Mouse (Mus musculus) intestine, embryonic 15.5 days (tissue): Measurements from ENCODE around the gene Kcnn4. TPM values are rescaled to one million over a fixed set of nuclear protein-coding genes. Genes with fewer than 3 reads are reported as not detected.
A peak's percentile ranks its signal among the peaks of the same experiment; 100 is the strongest.

Experiments used
- ATAC-seq: fragments of 200-750 bp; cut with Nextera tagmentation; 2 replicates; pipeline ENCODE4 v1.8.0; 2017; ENCODE audit warnings: moderate TSS enrichment, moderate library complexity
- H3K27ac ChIP-seq: fragments of 300-500 bp; sonication (generic); 2 replicates; pipeline ENCODE4 v1.5.1; 2015; ENCODE audit warnings: mild to moderate bottlenecking, inconsistent platforms
- H3K27me3 ChIP-seq: fragments of 300-500 bp; sonication (generic); replicated peaks from 2 replicates; pipeline ENCODE4 v1.6.1; 2015; ENCODE audit warnings: inconsistent platforms
- H3K36me3 ChIP-seq: fragments of 300-500 bp; sonication (generic); 2 replicates; pipeline ENCODE4 v1.6.1; 2015; ENCODE audit warnings: inconsistent platforms
- H3K4me1 ChIP-seq: fragments of 300-500 bp; sonication (generic); replicated peaks from 2 replicates; pipeline ENCODE4 v1.6.1; 2015; ENCODE audit warnings: inconsistent platforms
- H3K4me2 ChIP-seq: fragments of 300-500 bp; sonication (generic); replicated peaks from 2 replicates; pipeline ENCODE4 v1.6.1; 2015; ENCODE audit warnings: mild to moderate bottlenecking, inconsistent platforms
- H3K4me3 ChIP-seq: fragments of 300-500 bp; sonication (generic); replicated peaks from 2 replicates; pipeline ENCODE4 v1.5.1; 2015; ENCODE audit warnings: inconsistent platforms
- H3K9ac ChIP-seq: fragments of 300-500 bp; sonication (generic); 2 replicates; pipeline ENCODE4 v1.6.1; 2015; ENCODE audit warnings: inconsistent platforms
- H3K9me3 ChIP-seq: fragments of 300-500 bp; sonication (generic); 2 replicates; pipeline ENCODE4 v1.6.1; 2016; ENCODE audit warnings: inconsistent platforms
- WGBS: fragments of 180-500 bp; shearing (Covaris S2); methylation state at CpG from one replicate; pipeline ENCODE4 v1.1.7; 2015; 5-methylcytosine and 5-hydroxymethylcytosine counted together
- polyA plus RNA-seq: library from polyadenylated mRNA; unstranded; fragments of >200 nt; fragmentation: Nextera tagmentation; extraction: Ambion mirVana; gene quantifications from 2 replicates; pipeline ENCODE4 v1.2.1, GENCODE M21; 2015

Gene Kcnn4
- polyA plus RNA-seq, 1 experiment from 2014 or later = 2.7 TPM

GRCm38 (mm10) chr7:24348896-24349295, 21.2 kb upstream of the Kcnn4 start, which contains the start of gene Lypd5:
Lypd5 (plus strand) TSS chr7:24349196.
- WGBS = 30% methylated on average over 6 of the region's 6 CpGs

GRCm38 (mm10) chr7:24355646-24356045, 14.4 kb upstream of the Kcnn4 start:
- WGBS = 83% methylated on average over 6 of the region's 6 CpGs
- H3K9me3 ChIP-seq = no peaks in the 10 kb centered on the region
- ATAC-seq = no peak

More at GRCm38 (mm10) chr7:24348896-24349295, 21.2 kb upstream of the Kcnn4 start, which contains the start of gene Lypd5:
- Histone ChIP-seq H3K4me2 (no peak within 1 kb of the TSS), H3K9ac (no peak within 1 kb of the TSS), H3K4me3 (no peak within 1 kb of the TSS), H3K36me3 (no peaks in the 10 kb centered on the region), H3K27me3 (no peaks in the 10 kb centered on the region), H3K9me3 (no peaks in the 10 kb centered on the region), H3K4me1 (no peaks in the 10 kb centered on the region), H3K27ac (no peak within 1 kb of the TSS)
- ATAC-seq = no peak

GRCm38 (mm10) chr7:24356081-24356480, 14.0 kb upstream of the Kcnn4 start:
- H3K9me3 ChIP-seq = no peaks in the 10 kb centered on the region
- H3K4me1 ChIP-seq = no peaks in the 10 kb centered on the region
- no peak overlapping the region for H3K4me3 ChIP-seq
- 76% methylated on average over 10 of the region's 10 CpGs for WGBS
- no peaks in the 10 kb centered on the region for H3K36me3 ChIP-seq
- H3K27me3 ChIP-seq = 0 out of 2 replicates have a peak, but pooled peaks cover 2% of the 10 kb centered on the region
- ATAC-seq = no peak
- no peak overlapping the region for H3K4me2 ChIP-seq
- no peak overlapping the region for H3K9ac ChIP-seq
- H3K27ac ChIP-seq = no peak overlapping the region

More at GRCm38 (mm10) chr7:24355646-24356045, 14.4 kb upstream of the Kcnn4 start:
- Histone ChIP-seq H3K27ac (no peak overlapping the region), H3K36me3 (no peaks in the 10 kb centered on the region), H3K4me1 (no peaks in the 10 kb centered on the region), H3K4me3 (no peak overlapping the region), H3K9ac (no peak overlapping the region), H3K27me3 (0 out of 2 replicates have a peak, but pooled peaks cover 2% of the 10 kb centered on the region), H3K4me2 (no peak overlapping the region)

DNA sequence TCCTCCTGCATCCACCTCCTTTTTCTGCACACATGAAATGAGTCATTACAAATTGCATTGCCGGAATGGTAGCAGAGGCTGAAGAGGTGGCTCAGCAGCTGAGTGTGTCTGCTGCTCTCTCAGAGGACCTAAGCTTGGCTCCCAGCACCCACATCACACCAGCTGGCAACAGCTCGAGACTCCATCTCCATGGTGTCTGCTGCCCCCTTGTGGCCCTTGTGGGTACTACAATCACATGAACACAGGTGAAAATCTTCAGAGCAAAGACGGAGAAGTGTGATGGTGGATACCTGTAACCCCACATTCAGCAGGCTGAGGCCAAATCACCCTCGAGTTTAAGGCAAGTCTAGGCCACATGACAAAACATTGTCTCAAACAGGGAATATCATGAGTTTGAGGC, 12.2 kb upstream of the Kcnn4 start:
- no peak overlapping the region for H3K27ac ChIP-seq
- WGBS = 56% methylated on average over 4 of the region's 4 CpGs
- no peak for ATAC-seq
- H3K36me3 ChIP-seq = no peaks in the 10 kb centered on the region
- H3K4me3 ChIP-seq = no peak overlapping the region
- 0 out of 2 replicates have a peak, but pooled peaks cover 2% of the 10 kb centered on the region for H3K27me3 ChIP-seq
- H3K9me3 ChIP-seq = no peaks in the 10 kb centered on the region
- H3K4me2 ChIP-seq = no peak overlapping the region
- no peak overlapping the region for H3K9ac ChIP-seq
- H3K4me1 ChIP-seq = no peaks in the 10 kb centered on the region

GRCm38 (mm10) chr7:24359269-24359668, 10.8 kb upstream of the Kcnn4 start:
- H3K27me3 ChIP-seq = 0 out of 2 replicates have a peak, but pooled peaks cover 2% of the 10 kb centered on the region
- H3K36me3 ChIP-seq = no peaks in the 10 kb centered on the region
- H3K9ac ChIP-seq = no peak overlapping the region
- H3K4me2 ChIP-seq = no peak overlapping the region
- WGBS = 20% methylated on average over 9 of the region's 9 CpGs
- no peak overlapping the region for H3K27ac ChIP-seq
- no peak overlapping the region for H3K4me3 ChIP-seq
- no peaks in the 10 kb centered on the region for H3K9me3 ChIP-seq
- ATAC-seq = no peak
- H3K4me1 ChIP-seq = no peaks in the 10 kb centered on the region

- Histone ChIP-seq H3K9ac (no peak overlapping the region), H3K4me1 (no peaks in the 10 kb centered on the region), H3K27ac (no peak overlapping the region), H3K36me3 (no peaks in the 10 kb centered on the region), H3K27me3 (0 out of 2 replicates have a peak, but pooled peaks cover 1% of the 10 kb centered on the region), H3K9me3 (no peaks in the 10 kb centered on the region), H3K4me2 (no peak overlapping the region), H3K4me3 (no peak overlapping the region)
- WGBS = 62% methylated on average over 4 of the region's 4 CpGs
- no peak for ATAC-seq
Observed at GRCm38 (mm10) chr7:24361001-24361400, 9.1 kb upstream of the Kcnn4 start.

DNA sequence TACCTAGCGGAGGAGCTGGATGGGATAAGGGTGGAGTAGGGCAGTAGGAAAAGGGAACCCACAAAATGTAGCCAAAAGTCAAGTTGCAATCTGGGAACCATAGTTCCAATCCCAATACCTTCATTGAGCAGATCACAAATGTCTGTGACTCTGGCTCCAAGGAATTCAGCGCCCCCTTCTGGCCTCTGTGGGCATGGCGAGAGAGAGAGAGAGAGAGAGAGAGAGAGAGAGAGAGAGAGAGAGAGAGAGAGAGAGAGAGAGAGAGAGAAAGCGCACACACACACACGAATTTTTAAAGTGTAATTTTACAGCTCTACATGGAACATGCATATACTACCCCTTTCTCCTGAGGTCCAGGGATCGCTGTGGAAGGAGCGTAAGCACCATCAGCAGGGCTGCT, 6.8 kb upstream of the Kcnn4 start:
- Histone ChIP-seq H3K4me1 (no peaks in the 10 kb centered on the region), H3K9me3 (no peaks in the 10 kb centered on the region), H3K36me3 (no peaks in the 10 kb centered on the region), H3K4me3 (no peak overlapping the region), H3K9ac (no peak overlapping the region), H3K27ac (no peak overlapping the region), H3K27me3 (no peaks in the 10 kb centered on the region), H3K4me2 (no peak overlapping the region)
- WGBS = 23% methylated on average over 7 of the region's 7 CpGs
- ATAC-seq = no peak

- no peaks in the 10 kb centered on the region for H3K9me3 ChIP-seq
- H3K4me1 ChIP-seq = no peaks in the 10 kb centered on the region
- no peak overlapping the region for H3K27ac ChIP-seq
- H3K36me3 ChIP-seq = no peaks in the 10 kb centered on the region
- peak; percentile 77 for ATAC-seq
- H3K27me3 ChIP-seq = no peaks in the 10 kb centered on the region
- 17% methylated on average over 10 of the region's 10 CpGs for WGBS
- H3K9ac ChIP-seq = no peak overlapping the region
- no peak overlapping the region for H3K4me2 ChIP-seq
- H3K4me3 ChIP-seq = no peak overlapping the region
Observed at GRCm38 (mm10) chr7:24364827-24365226, 5.2 kb upstream of the Kcnn4 start.

GRCm38 (mm10) chr7:24365258-24366014, 4.6 kb upstream of the Kcnn4 start:
- ATAC-seq = peak; percentile 15; the same call in 1 of the 2 replicates
- Histone ChIP-seq H3K9ac (no peak overlapping the region), H3K4me1 (no peaks in the 10 kb centered on the region), H3K27me3 (no peaks in the 10 kb centered on the region), H3K4me3 (no peak overlapping the region), H3K4me2 (no peak overlapping the region), H3K9me3 (no peaks in the 10 kb centered on the region), H3K36me3 (no peaks in the 10 kb centered on the region), H3K27ac (no peak overlapping the region)
- WGBS = 66% methylated on average over 5 of the region's 5 CpGs

DNA sequence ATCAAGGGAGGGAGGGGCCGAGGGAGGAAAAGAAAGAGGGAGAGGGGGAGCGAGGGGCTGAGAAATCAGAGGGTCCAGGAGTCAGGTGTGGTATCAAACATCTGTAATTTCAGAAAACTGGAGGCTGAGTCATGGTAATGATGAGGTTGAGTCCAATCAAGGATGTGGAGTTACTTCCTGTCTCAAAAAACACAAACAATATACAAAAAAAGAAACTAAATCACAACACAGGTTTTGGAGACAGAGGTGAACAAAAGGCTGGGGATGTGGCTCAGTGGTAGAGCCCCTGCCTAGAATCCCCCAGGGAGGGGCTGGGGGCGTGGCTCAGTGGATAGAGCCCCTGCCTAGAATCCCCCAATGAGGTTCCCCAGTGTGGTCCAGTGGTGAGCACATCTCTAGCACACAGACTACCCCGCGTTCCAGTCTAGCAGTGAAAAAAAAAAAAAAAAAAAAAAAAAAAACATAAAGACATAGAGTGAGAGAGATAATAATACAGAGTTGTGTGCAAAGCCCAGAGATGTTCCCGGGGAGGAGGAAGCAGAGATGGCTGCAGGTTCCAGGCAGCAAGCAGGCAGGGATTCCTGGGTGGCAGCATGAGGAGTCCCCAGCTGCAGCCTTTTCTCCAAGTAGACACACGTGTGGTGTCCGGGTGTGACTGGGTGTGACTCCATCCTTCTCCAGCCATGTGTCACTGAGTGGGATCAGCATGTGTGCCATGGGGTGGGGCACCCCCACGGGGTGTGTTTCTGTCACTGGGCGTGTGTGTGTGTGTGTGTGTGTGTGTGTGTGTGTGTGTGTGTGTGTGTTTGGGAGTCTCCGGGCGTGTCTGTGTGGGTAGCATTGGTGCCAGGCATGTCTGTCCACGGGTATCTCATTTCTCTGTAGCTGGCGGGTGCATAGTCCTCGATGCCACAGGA, 3.1 kb upstream of the Kcnn4 start:
- Histone ChIP-seq H3K4me3 (no peak overlapping the region), H3K9me3 (no peaks in the 10 kb centered on the region), H3K9ac (no peak overlapping the region), H3K27me3 (no peaks in the 10 kb centered on the region), H3K4me1 (no peaks in the 10 kb centered on the region), H3K36me3 (no peaks in the 10 kb centered on the region), H3K4me2 (no peak overlapping the region), H3K27ac (no peak overlapping the region)
- WGBS = 69% methylated on average over 15 of the region's 15 CpGs
- ATAC-seq = no peak

DNA sequence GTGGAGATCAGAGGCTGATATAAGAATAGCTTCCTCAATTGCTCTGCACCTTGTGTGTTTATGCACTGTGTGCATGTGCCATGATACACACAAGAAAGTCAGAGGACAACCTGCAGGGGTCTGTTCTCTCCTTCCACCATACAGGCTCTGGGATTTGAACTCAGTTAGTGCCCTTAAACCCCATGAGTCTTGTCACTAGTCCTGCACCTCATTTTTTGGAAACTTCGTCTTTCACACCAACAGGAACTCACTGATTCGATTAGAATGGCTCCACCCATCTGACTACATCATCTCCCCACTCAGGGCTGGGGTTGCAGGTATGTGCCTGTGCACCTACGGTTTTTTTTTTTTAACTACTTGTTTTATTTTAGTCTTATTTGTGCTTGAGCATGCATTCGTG, 1.8 kb upstream of the Kcnn4 start:
- WGBS = 58% methylated on average over 4 of the region's 4 CpGs
- ATAC-seq = no peak
- no peaks in the 10 kb centered on the region for H3K36me3 ChIP-seq
- H3K27ac ChIP-seq = no peak overlapping the region
- 0 out of 2 replicates have a peak, but pooled peaks cover under 1% of the 10 kb centered on the region for H3K4me1 ChIP-seq
- no peak overlapping the region for H3K4me2 ChIP-seq
- H3K27me3 ChIP-seq = no peaks in the 10 kb centered on the region
- H3K9me3 ChIP-seq = no peaks in the 10 kb centered on the region
- H3K9ac ChIP-seq = no peak overlapping the region
- no peak overlapping the region for H3K4me3 ChIP-seq

DNA sequence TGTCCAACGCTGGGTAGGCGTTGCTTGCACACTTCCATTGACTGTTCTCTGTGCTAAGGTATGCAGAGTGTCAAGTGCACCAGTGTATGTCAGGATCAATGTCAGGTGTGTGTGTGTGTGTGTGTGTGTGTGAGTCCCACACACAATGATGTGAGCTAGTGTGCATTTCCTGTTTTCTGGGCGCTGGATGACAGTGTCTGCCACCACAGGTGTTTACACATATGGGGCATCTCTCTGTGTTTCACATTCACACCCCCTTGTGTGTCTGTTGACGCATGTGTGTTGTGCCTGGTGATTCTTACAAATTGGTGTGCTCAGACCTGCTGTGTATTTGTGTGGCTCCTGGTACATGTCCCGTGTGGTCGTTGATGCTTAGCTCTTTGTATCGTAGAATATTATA, 1.1 kb upstream of the Kcnn4 start:
- WGBS = 85% methylated on average over 7 of the region's 7 CpGs
- Histone ChIP-seq H3K4me1 (peaks cover 6% of the 10 kb centered on the region; the same call in 1 of the 2 replicates), H3K9ac (no peak overlapping the region), H3K36me3 (no peaks in the 10 kb centered on the region), H3K27me3 (no peaks in the 10 kb centered on the region), H3K4me2 (no peak overlapping the region), H3K4me3 (no peak overlapping the region), H3K27ac (no peak overlapping the region), H3K9me3 (no peaks in the 10 kb centered on the region)
- ATAC-seq = no peak
